Comparison of ENCODE assay signal across 20 mouse cellular contexts in the genomic region with DNA sequence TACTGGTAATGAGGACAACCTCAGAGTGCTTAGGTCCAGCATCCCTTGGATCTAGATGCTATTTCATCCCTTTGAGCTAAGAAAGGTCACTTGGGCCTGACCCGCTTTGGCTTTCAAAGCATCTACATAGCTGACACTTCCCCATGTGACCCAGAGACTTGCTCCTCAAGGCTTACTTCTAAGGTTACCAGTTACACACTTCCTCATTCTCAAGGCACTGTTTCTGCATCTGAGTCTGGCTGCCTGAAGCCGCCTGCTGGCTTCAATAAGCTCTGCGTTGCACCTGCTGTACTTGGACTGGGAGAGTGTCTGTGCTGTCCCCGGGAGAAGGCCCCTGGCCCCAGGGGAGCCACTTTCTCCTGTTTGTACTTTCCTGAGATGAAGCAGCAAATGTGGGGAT. TPM values are rescaled to one million over a fixed set of nuclear protein-coding genes. Genes with fewer than 3 reads are reported as not detected.
DNase-seq lines count a peak whose midpoint lies in the region; ATAC-seq and TF ChIP-seq lines count a peak whose summit lies in the region.
"Had no signal": no experiment of that assay in that cellular context is flagged by ENCODE, and none has a peak within 500 bp of the region (broad histone marks: within the 10 kb centered on the region; RNA-seq: fewer than 3 reads in every experiment).

No protein-coding gene starts in this region.

- no peak for TF ChIP-seq CTCF in liver, adult 2 months (IDR thresholded peaks at IDR 0.05; ENCODE audit: low read depth, low read length)

- no peak for ATAC-seq in liver, embryonic 11.5 days (replicated peaks; ENCODE audit: low FRiP score)
- ATAC-seq in megakaryocyte progenitor cell, adult 5-6 weeks (replicated peaks; ENCODE audit: poor library complexity) = peak; percentile 89
- ATAC-seq: lung, postnatal 0 days; midbrain, embryonic 16.5 days had no signal

- H3K4me1 ChIP-seq in liver, adult 2 months (ENCODE audit: control insufficient read depth, insufficient read depth, low read length) = no peaks in the 10 kb centered on the region
- H3K4me1 ChIP-seq in liver, embryonic 11.5 days (replicated peaks; ENCODE audit: control insufficient read depth, insufficient read depth, low read length) = no peaks in the 10 kb centered on the region
- H3K4me1 ChIP-seq: forebrain, embryonic 12.5 days; limb, embryonic 10.5 days; liver, embryonic 13.5 days had no signal

- H3K9ac ChIP-seq in liver, adult 2 months (ENCODE audit: low read depth, low read length) = no peak overlapping the region
- no peak overlapping the region for H3K9ac ChIP-seq in liver, embryonic 11.5 days (ENCODE audit: low read depth, low read length)
- H3K9ac ChIP-seq: forebrain, embryonic 12.5 days; liver, embryonic 13.5 days had no signal

- H3K27me3 ChIP-seq in liver, adult 2 months (ENCODE audit: control insufficient read depth, insufficient read depth, low read length) = peaks cover 3% of the 10 kb centered on the region; the same call in 1 of the 2 replicates
- no peaks in the 10 kb centered on the region for H3K27me3 ChIP-seq in liver, embryonic 11.5 days (replicated peaks; ENCODE audit: control insufficient read depth, insufficient read depth, low read length)
- H3K27me3 ChIP-seq: forebrain, embryonic 12.5 days; liver, embryonic 13.5 days had no signal

- peak; percentile 1 for DNase-seq in liver, adult 2 months (ENCODE audit: extremely low read depth, low read depth, low spot score)
- no peak for DNase-seq in liver, embryonic 11.5 days (ENCODE audit: low spot score)
- DNase-seq in A20 (ENCODE audit: low read depth, low spot score) (peak; percentile 82), MEL-GATA-1-ER (ENCODE audit: extremely low read depth, low read depth) (peak; percentile 44)
- no peak for DNase-seq in left cerebral cortex, adult 9 months (ENCODE audit: low spot score in 2 of 2)
- DNase-seq in ovary, postnatal 14 days (ENCODE audit: low spot score) = no peak
- DNase-seq: adrenal gland, postnatal 25 days; cerebellum, adult 11-12 months; cerebellum, postnatal 25 days; gastrocnemius, postnatal 36 days; kidney, adult 18-20 months; kidney, postnatal 10 days; liver, embryonic 13.5 days; thymus, adult 2 months had no signal

- no peak overlapping the region for H3K4me2 ChIP-seq in liver, embryonic 11.5 days
- H3K4me2 ChIP-seq: forebrain, embryonic 12.5 days; liver, embryonic 13.5 days had no signal

- no peaks in the 10 kb centered on the region; the same call in 1 of the 2 replicates for H3K9me3 ChIP-seq in liver, embryonic 11.5 days (ENCODE audit: control insufficient read depth, low read length)
- H3K9me3 ChIP-seq: limb, embryonic 10.5 days; liver, embryonic 13.5 days had no signal

- H3K36me3 ChIP-seq in liver, adult 2 months (ENCODE audit: control insufficient read depth, insufficient read depth, low read length) = no peaks in the 10 kb centered on the region
- H3K36me3 ChIP-seq in liver, embryonic 11.5 days (ENCODE audit: control insufficient read depth, insufficient read depth, low read length) = no peaks in the 10 kb centered on the region
- H3K36me3 ChIP-seq: forebrain, embryonic 12.5 days; limb, embryonic 10.5 days; liver, embryonic 13.5 days had no signal

- TF ChIP-seq POLR2A in liver, adult 2 months (IDR thresholded peaks at IDR 0.05; ENCODE audit: extremely low read depth, insufficient read depth, low read length) = no peak

- 72% methylated on average over 4 of the region's 4 CpGs for WGBS in liver, adult 2 months
- 45% methylated on average over 4 of the region's 4 CpGs for WGBS in liver, embryonic 11.5 days

- no peaks in the 10 kb centered on the region for H3K79me2 ChIP-seq in liver, adult 2 months (ENCODE audit: control insufficient read depth, insufficient read depth, low read length)

- no peak overlapping the region for H3K4me3 ChIP-seq in liver, adult 2 months (ENCODE audit: insufficient read depth, low read depth, low read length)
- H3K4me3 ChIP-seq in liver, embryonic 11.5 days (ENCODE audit: low read depth, low read length) = no peak overlapping the region
- H3K4me3 ChIP-seq: forebrain, embryonic 12.5 days; left cerebral cortex, adult 2 months; limb, embryonic 10.5 days; liver, embryonic 13.5 days had no signal

- no peak overlapping the region for H3K27ac ChIP-seq in liver, adult 2 months (replicated peaks; ENCODE audit: insufficient read depth, low read depth, low read length)
- H3K27ac ChIP-seq in liver, embryonic 11.5 days (ENCODE audit: low read depth, low read length) = no peak overlapping the region
- H3K27ac ChIP-seq: forebrain, embryonic 12.5 days; left cerebral cortex, adult 2 months; limb, embryonic 10.5 days; liver, embryonic 13.5 days had no signal

RNA-seq across cellular contexts. Expression of a gene that starts 36.6 kb away (rescaled TPM):
- 0.09 and 0.34 TPM in 2 replicates for total RNA-seq in liver, adult 2 months (2014; rRNA removed)
- 0.18 and 0.27 TPM in 2 replicates for polyA plus RNA-seq in liver, adult 2 months (2012; rRNA removed)
- 1.1 TPM in 2 replicates for polyA plus RNA-seq in liver, embryonic 11.5 days (2014; fragmentation: Nextera tagmentation; extraction: Ambion mirVana)
- 0.12 and 0.22 TPM in 2 replicates for total RNA-seq in megakaryocyte progenitor cell, adult 5-6 weeks (2015)
- 0.14 TPM in 1 of 2 replicates, not detected in the other for total RNA-seq in megakaryocyte progenitor cell, adult 5-6 weeks (2017)

Comparison
In these comparisons a context has a peak if more than half of its experiments do, and no peak if none do; other contexts are left out.
1. DNase-seq: peak in liver, adult 2 months (single experiment), A20 (single experiment) and MEL-GATA-1-ER (single experiment); none in liver, embryonic 11.5 days (single experiment), left cerebral cortex, adult 9 months (0 of 2) and ovary, postnatal 14 days (single experiment).